Mouse (Mus musculus) olfactory bulb, adult 2 months (tissue): ENCODE measurements around the gene Gng2. TPM values are rescaled to one million over a fixed set of nuclear protein-coding genes. Genes with fewer than 3 reads are reported as not detected.

Source experiments
- H3K27ac ChIP-seq: fragments of 200-500 bp; 2 replicates; pipeline ENCODE4 v1.5.1; 2012; ENCODE audit warnings: low read depth, low read length; ENCODE audit not compliant: insufficient read depth
- H3K4me1 ChIP-seq: fragments of 200-500 bp; 2 replicates; pipeline ENCODE4 v1.6.1; 2012; ENCODE audit warnings: low read length; ENCODE audit not compliant: control insufficient read depth, insufficient read depth
- H3K4me3 ChIP-seq: fragments of 200-500 bp; 2 replicates; pipeline ENCODE4 v1.5.1; 2012; ENCODE audit warnings: mild to moderate bottlenecking, low read depth, low read length, moderate library complexity; ENCODE audit not compliant: insufficient read depth
- CTCF ChIP-seq: fragments of 200-500 bp; IDR thresholded peaks from 2 replicates; pipeline ENCODE4 v1.5.1; 2012; ENCODE audit warnings: low read depth, mild to moderate bottlenecking, low read length, moderate library complexity; ENCODE audit not compliant: insufficient read depth
- POLR2A ChIP-seq: fragments of 200-500 bp; IDR thresholded peaks from 2 replicates; pipeline ENCODE4 v1.6.1; 2012; ENCODE audit warnings: mild to moderate bottlenecking, low read depth, low read length, moderate library complexity; ENCODE audit not compliant: insufficient read depth
- WGBS: fragments of 180-500 bp; shearing (Covaris S2); methylation state at CpG from one replicate; pipeline ENCODE4 v1.1.7; 2018; 5-methylcytosine and 5-hydroxymethylcytosine counted together
- polyA plus RNA-seq: library from polyadenylated mRNA; stranded (reverse); fragments of >200 nt; gene quantifications from 2 replicates; pipeline ENCODE4 v1.2.4, GENCODE M21; 2012; ENCODE audit warnings: low replicate concordance; ENCODE audit not compliant: missing spikeins, insufficient read depth, insufficient read length

Gng2 gene
- polyA plus RNA-seq, 1 experiment, result not detected

- WGBS, result under 1% methylated on average over 80 of the region's 80 CpGs
- Histone ChIP-seq H3K4me3 (peak within 1 kb of the TSS; percentile 91), H3K4me1 (peaks cover 5% of the 10 kb centered on the region; the same call in 1 of the 2 replicates), H3K27ac (peak within 1 kb of the TSS; percentile 46)
- TF ChIP-seq CTCF (no peak), POLR2A (peak; percentile 83; the same call in 1 of the 2 replicates)
Observed at GRCm38 (mm10) chr14:19823321-19824142, 153.9 kb downstream of the Gng2 start, which contains the start of gene Rtraf. TSS of gene Rtraf (minus strand) at chr14:19823824.

Other genes with a start within 250 kb of the Gng2 start
- gene Nid2, start 226.4 kb downstream of the Gng2 start, polyA plus RNA-seq, result not detected in 2 replicates
- not detected in 2 replicates for gene Rtraf, start 153.8 kb downstream of the Gng2 start, polyA plus RNA-seq
- not detected in 2 replicates for gene Saysd1, start 160.9 kb upstream of the Gng2 start, polyA plus RNA-seq
- gene Kcnk5, start 204.2 kb upstream of the Gng2 start, polyA plus RNA-seq, result not detected in 2 replicates